Comparison of ENCODE assay signal across 29 mouse cellular contexts in the genomic region with DNA sequence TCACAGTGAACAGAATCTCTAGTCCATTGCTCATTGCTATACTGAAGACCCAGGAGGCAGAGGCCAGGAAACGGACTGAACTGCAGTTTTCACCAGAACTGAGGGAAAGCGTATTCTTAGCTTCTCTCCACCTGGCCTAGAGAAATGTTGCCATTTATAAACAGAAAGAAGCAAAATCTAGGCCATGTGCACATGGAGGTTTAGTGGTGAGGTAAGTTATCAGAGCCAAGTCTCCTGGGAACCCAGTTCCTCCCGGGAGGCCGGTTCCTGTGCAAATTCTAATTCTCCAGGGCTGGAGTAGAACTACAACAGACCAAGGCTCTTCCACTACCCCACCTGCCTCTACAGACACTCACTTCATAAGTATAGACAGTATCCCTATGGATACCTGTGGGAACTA. TPM values are rescaled to one million over a fixed set of nuclear protein-coding genes. Genes with fewer than 3 reads are reported as not detected.
"Had no signal": no experiment of that assay in that cellular context is flagged by ENCODE, and none has a peak within 500 bp of the region (broad histone marks: within the 10 kb centered on the region; RNA-seq: fewer than 3 reads in every experiment).

No protein-coding gene starts in this region.

- H3K4me3 ChIP-seq: layer of hippocampus, adult 2 months; limb, embryonic 10.5 days; limb, embryonic 13.5 days; liver, embryonic 12.5 days; liver, embryonic 15.5 days; lung, embryonic 15.5 days; megakaryocyte, embryonic 14.5 days; neural tube, embryonic 12.5 days; neural tube, embryonic 15.5 days had no signal

- H3K9me3 ChIP-seq: limb, embryonic 10.5 days; limb, embryonic 13.5 days; liver, embryonic 12.5 days; liver, embryonic 15.5 days; lung, embryonic 15.5 days; megakaryocyte, embryonic 14.5 days; neural tube, embryonic 12.5 days; neural tube, embryonic 15.5 days had no signal

- H3K36me3 ChIP-seq: limb, embryonic 10.5 days; limb, embryonic 13.5 days; liver, embryonic 12.5 days; liver, embryonic 15.5 days; lung, embryonic 15.5 days; neural tube, embryonic 12.5 days; neural tube, embryonic 15.5 days had no signal

- H3K4me2 ChIP-seq: limb, embryonic 13.5 days; liver, embryonic 12.5 days; liver, embryonic 15.5 days; lung, embryonic 15.5 days; midbrain, embryonic 11.5 days; neural tube, embryonic 12.5 days; neural tube, embryonic 15.5 days had no signal

- DNase-seq: kidney, postnatal 25 days; layer of hippocampus, adult 9-11 months; liver; lung, adult 18-20 months; lung, postnatal 10 days; lung, postnatal 36 days; midbrain, embryonic 14.5 days; right cerebral cortex, adult 18-20 months; right cerebral cortex, postnatal 14 days; right cerebral cortex, postnatal 4 days; thymus, adult 2 months; thymus, postnatal 14 days; thymus, postnatal 4 days had no signal

- H3K27ac ChIP-seq: kidney, postnatal 0 days; layer of hippocampus, adult 2 months; limb, embryonic 10.5 days; limb, embryonic 13.5 days; liver, embryonic 12.5 days; liver, embryonic 15.5 days; lung, embryonic 15.5 days; neural tube, embryonic 12.5 days; neural tube, embryonic 15.5 days; stomach, postnatal 0 days had no signal

- H3K4me1 ChIP-seq: limb, embryonic 13.5 days; liver, embryonic 15.5 days; lung, embryonic 15.5 days; megakaryocyte, embryonic 14.5 days; neural tube, embryonic 12.5 days; neural tube, embryonic 15.5 days had no signal

- H3K9ac ChIP-seq: limb, embryonic 13.5 days; liver, embryonic 12.5 days; liver, embryonic 15.5 days; lung, embryonic 15.5 days; neural tube, embryonic 12.5 days; neural tube, embryonic 15.5 days had no signal

- H3K27me3 ChIP-seq: limb, embryonic 13.5 days; liver, embryonic 12.5 days; liver, embryonic 15.5 days; lung, embryonic 15.5 days; neural tube, embryonic 12.5 days; neural tube, embryonic 15.5 days had no signal

RNA-seq across cellular contexts. Expression of a gene that starts 19.6 kb away (rescaled TPM):
- polyA plus RNA-seq: large intestine, adult 2 months; midbrain, embryonic 11.5 days had no signal

RNA-seq across cellular contexts. Expression of a gene that starts 48.4 kb away (rescaled TPM):
- total RNA-seq: layer of hippocampus, adult 2 months; layer of hippocampus, postnatal 25 days; left cerebral cortex, adult 18-20 months; left cerebral cortex, postnatal 25 days had no signal
- polyA plus RNA-seq: limb, embryonic 10.5 days; liver, embryonic 12.5 days; liver, embryonic 15.5 days; midbrain, embryonic 11.5 days; neural tube, embryonic 12.5 days had no signal
